Mouse (Mus musculus) intestine, embryonic 16.5 days (tissue): ENCODE measurements at regions not wholly inside any gene's neighbourhood (a gene's known extent, or its start where the extent isn't known, plus 50 kb on each side); places are given as distances from the start of the nearest gene placed in this dataset. TPM values are rescaled to one million over a fixed set of nuclear protein-coding genes. Genes with fewer than 3 reads are reported as not detected.
"Not testable (repeated sequence)": the region's sequence is repeated elsewhere in the genome, so short reads cannot be mapped to it uniquely, and the experiment has no call there.

Source experiments
- ATAC-seq: fragments of 200-750 bp; cut with Nextera tagmentation; 2 replicates; pipeline ENCODE4 v1.8.0; 2017; ENCODE audit warnings: moderate TSS enrichment, moderate library complexity
- H3K27ac ChIP-seq: fragments of 300-500 bp; sonication (generic); 2 replicates; pipeline ENCODE4 v1.5.1; 2014; ENCODE audit warnings: mild to moderate bottlenecking, low read length
- H3K27me3 ChIP-seq: fragments of 300-500 bp; sonication (generic); replicated peaks from 2 replicates; pipeline ENCODE4 v1.6.1; 2014; ENCODE audit warnings: low read length, control low read depth, mixed read lengths; ENCODE audit not compliant: control insufficient read depth, insufficient read depth
- H3K36me3 ChIP-seq: fragments of 300-500 bp; sonication (generic); 2 replicates; pipeline ENCODE4 v1.6.1; 2014; ENCODE audit warnings: low read length, control low read depth; ENCODE audit not compliant: control insufficient read depth, insufficient read depth
- H3K4me1 ChIP-seq: fragments of 300-500 bp; sonication (generic); 2 replicates; pipeline ENCODE4 v1.6.1; 2014; ENCODE audit warnings: low read length, control low read depth, mixed read lengths; ENCODE audit not compliant: control insufficient read depth, insufficient read depth
- H3K4me2 ChIP-seq: fragments of 300-500 bp; sonication (generic); 2 replicates; pipeline ENCODE4 v1.6.1; 2014; ENCODE audit warnings: low read depth, low read length, control low read depth
- H3K4me3 ChIP-seq: fragments of 300-500 bp; sonication (generic); 2 replicates; pipeline ENCODE4 v1.5.1; 2014; ENCODE audit warnings: mild to moderate bottlenecking, low read length
- H3K9ac ChIP-seq: fragments of 300-500 bp; sonication (generic); 2 replicates; pipeline ENCODE4 v1.6.1; 2014; ENCODE audit warnings: low read depth, low read length
- H3K9me3 ChIP-seq: fragments of 300-500 bp; sonication (generic); 2 replicates; pipeline ENCODE4 v1.6.1; 2016; ENCODE audit warnings: low read length, control low read depth; ENCODE audit not compliant: control insufficient read depth
- WGBS: fragments of 180-500 bp; shearing (Covaris S2); extraction: QIAGEN DNeasy Blood & Tissue Kit; methylation state at CpG from one replicate; pipeline ENCODE4 v1.1.7; 2014; 5-methylcytosine and 5-hydroxymethylcytosine counted together
- microRNA-seq: library from miRNA; unstranded; fragments of <30 nt; microRNA quantifications from one replicate; pipeline ENCODE4, GENCODE M21; 2016

- H3K27me3 ChIP-seq, ATAC-seq, H3K9ac ChIP-seq, H3K27ac ChIP-seq, H3K9me3 ChIP-seq, H3K36me3 ChIP-seq, H3K4me1 ChIP-seq, H3K4me3 ChIP-seq, H3K4me2 ChIP-seq: not testable (repeated sequence)
- WGBS: 75% methylated on average over 1 of the region's 3 CpGs
Observed at GRCm38 (mm10) chr16:65456948-65457347, 63.4 kb upstream of the Pou1f1 start.

- Histone ChIP-seq H3K9me3 (no peaks in the 10 kb centered on the region), H3K4me3 (no peak overlapping the region), H3K36me3 (no peaks in the 10 kb centered on the region), H3K27me3 (no peaks in the 10 kb centered on the region), H3K4me1 (no peaks in the 10 kb centered on the region), H3K9ac (no peak overlapping the region), H3K4me2 (no peak overlapping the region), H3K27ac (no peak overlapping the region)
- 91% methylated on average over 3 of the region's 3 CpGs for WGBS
- no peak for ATAC-seq
Observed at GRCm38 (mm10) chr16:65458234-65458633, 62.1 kb upstream of the Pou1f1 start.

- no peak overlapping the region for H3K4me2 ChIP-seq
- no peaks in the 10 kb centered on the region for H3K4me1 ChIP-seq
- H3K27me3 ChIP-seq: no peaks in the 10 kb centered on the region
- no peak overlapping the region for H3K4me3 ChIP-seq
- no peak overlapping the region for H3K27ac ChIP-seq
- no peaks in the 10 kb centered on the region for H3K36me3 ChIP-seq
- H3K9me3 ChIP-seq: no peaks in the 10 kb centered on the region
- no peak overlapping the region for H3K9ac ChIP-seq
- 69% methylated on average over 4 of the region's 4 CpGs for whole genome bisulfite sequencing
- no peak for ATAC-seq
Observed at GRCm38 (mm10) chr16:65469681-65470080, 50.6 kb upstream of the Pou1f1 start.

Small RNA genes lying in the stretch of these regions (microRNA-seq; reads per million reads assigned to microRNA genes)
- not detected for gene Gm23659
